12 mouse cellular contexts compared by ENCODE assay signal in the genomic region with DNA sequence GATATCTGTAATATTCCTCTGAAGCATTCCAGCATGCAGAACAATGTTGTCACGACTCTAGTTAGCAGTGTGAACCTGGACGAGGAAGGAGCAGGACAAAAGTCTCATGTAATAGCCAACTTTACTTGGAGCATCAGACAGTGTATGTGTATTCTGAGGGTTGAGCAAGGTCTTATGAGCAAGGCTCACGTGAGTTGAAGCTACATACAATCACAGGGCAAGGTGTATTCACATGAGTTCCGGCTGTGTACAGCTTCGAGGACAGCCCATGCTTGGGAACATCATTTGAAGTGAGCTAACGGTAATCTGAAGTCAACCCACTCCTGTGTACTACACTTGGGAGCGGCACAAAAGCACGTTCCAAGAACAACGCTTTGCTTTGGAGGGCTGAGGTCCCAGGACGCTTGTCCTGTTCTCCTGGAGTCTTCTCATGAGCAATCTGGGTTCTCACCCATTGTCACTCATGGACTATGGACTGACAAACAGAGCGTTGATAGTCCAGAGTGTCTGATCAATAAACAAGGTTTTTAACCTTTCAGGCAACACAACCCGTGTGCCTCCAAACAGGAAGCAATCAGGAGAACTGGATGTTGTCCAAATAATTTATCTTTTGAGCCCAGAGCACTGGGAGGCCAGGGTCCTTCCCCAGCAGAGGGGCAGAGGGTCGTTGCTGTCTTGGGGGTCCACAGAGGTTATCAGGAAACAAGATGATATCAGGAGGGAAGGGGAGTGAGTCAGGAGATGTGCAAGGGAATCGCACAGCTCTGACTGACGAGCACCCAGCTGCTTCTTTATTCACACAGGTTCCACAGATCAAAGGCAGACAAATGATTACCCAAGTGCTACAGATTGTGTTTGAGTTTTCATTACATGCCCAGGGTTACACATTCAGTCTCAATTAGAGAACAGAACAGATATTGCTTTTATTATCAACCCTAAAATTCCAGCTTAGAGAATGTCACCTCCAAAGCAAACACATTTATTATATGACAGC. TPM values are rescaled to one million over a fixed set of nuclear protein-coding genes. Genes with fewer than 3 reads are reported as not detected.
"Had no signal": no experiment of that assay in that cellular context is flagged by ENCODE, and none has a peak within 500 bp of the region (broad histone marks: within the 10 kb centered on the region; RNA-seq: fewer than 3 reads in every experiment).

No protein-coding gene starts in this region.

RNA-seq across cellular contexts. Expression of gene Klrb1a, which starts 7.9 kb away (rescaled TPM):
- polyA plus RNA-seq: kidney, embryonic 15.5 days; limb, embryonic 11.5 days; limb, embryonic 14.5 days; lung, embryonic 15.5 days; midbrain, embryonic 10.5 days; midbrain, embryonic 13.5 days; midbrain, embryonic 16.5 days; neural tube, embryonic 13.5 days; stomach, postnatal 0 days had no signal

RNA-seq across cellular contexts. Expression of gene Clec2h, which starts 31.0 kb away (rescaled TPM):
- polyA plus RNA-seq: kidney, embryonic 15.5 days; limb, embryonic 11.5 days; limb, embryonic 14.5 days; lung, embryonic 15.5 days; midbrain, embryonic 10.5 days; midbrain, embryonic 13.5 days; midbrain, embryonic 16.5 days; myocyte; neural tube, embryonic 13.5 days; spleen, adult 2 months; thymus, adult 2 months had no signal

RNA-seq across cellular contexts. Expression of gene A2ml1, which starts 49.8 kb away (rescaled TPM):
- polyA plus RNA-seq: limb, embryonic 11.5 days; limb, embryonic 14.5 days; midbrain, embryonic 10.5 days; myocyte; spleen, adult 2 months had no signal
